Mouse (Mus musculus) brain, adult 2 months (tissue): ENCODE data around the gene Rfxap.

Experiments used
- DNase-seq: peaks from one replicate; pipeline ENCODE4 v3.0.0; 2011; ENCODE audit warnings: low read depth, low spot score

The Rfxap gene

DNA sequence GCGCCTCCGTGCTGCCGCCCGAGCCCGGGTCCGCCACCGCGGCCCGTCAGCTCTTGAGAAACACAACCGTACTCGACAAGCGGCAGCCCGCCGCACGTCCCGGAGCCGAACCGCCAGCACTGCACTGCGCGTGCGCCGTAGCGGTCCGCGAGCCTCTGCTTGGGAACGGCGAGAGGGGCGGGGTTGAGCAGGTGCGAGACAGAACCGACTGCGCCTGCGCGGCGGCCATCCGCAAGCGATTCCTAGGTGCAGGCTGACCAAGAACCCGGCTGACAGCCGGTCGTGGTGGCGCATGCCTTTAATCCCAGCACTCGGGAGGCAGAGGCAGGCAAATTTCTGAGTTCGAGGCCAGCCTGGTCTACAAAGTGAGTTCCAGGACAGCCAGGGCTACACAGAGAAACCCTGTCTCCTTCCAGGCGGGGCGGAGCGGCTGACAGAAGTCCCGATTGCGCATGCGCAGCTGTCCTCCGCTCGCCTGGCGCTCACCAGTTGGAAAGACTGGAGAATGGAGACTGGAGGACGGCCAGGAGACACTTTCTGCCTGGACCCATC lies at the start of gene Rfxap:
Gene Rfxap (minus strand): TSS at position 126 of the 552 bp plus-strand sequence.
- peak; percentile 99 for DNase-seq

DNA sequence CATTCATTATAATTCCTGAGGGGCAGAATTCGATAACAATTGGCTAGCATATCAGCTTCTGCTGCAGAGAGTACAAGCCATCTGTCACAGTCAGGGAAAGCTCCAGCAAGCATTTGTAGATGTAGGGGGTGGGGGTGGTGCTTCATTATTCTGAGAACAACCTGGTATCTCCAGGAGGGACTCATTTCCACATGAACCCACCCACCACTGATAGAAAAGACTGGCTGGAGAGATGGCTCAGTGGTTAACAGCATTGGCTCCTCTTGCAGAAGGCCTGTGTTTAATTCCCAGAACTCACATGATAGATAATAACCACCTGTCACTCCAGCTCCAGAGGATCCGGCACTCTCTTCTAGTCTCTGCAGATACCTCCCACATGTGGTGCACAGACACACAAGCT lies 27.8 kb upstream of the Rfxap start:
- DNase-seq: peak; percentile 82

- peak; percentile 29 for DNase-seq
These were observed 24.9 kb upstream of the Rfxap start for GRCm38 (mm10) chr3:54832491-54832890.

DNA sequence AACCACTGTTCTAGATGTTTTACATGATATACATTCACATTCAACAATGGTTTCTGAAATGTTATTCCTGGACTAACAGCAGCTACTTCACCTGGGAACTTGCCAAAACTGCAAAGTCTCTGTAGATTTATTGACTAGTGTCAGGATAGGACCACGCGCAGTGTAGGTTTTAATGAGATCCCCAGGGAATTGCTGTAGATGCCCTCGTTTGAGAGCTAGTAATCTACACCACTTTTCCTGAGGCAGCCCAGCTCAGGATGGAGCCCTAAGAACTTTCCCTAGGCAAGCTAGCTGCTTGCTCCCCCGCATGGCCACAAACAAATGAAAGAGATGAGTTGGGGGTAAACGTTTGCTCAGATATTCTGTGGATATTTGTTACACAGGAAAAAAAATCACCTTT lies 14.9 kb upstream of the Rfxap start:
- DNase-seq: no peak

DNA sequence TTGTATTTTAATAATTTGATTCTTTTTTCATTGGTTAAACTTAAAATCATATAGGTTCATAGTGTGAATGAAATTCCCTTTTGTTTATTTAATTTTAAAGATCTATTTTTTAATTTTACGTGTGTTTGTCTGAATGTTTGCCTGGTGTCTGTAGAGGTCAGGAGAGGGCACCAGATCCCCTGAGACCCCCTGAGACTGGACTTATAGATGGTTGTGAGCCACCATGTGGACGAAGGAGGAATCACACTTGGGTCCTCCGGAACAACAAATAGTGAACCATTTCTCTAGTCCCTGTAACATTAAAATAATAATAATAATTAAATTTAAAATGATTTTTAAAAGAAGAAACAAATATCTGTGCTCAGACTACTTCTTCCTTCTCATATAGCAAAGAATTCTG lies 7.7 kb upstream of the Rfxap start:
- peak; percentile 52 for DNase-seq

- no peak for DNase-seq
These were observed 7.0 kb upstream of the Rfxap start for GRCm38 (mm10) chr3:54814622-54815021.

GRCm38 (mm10) chr3:54813418-54813988 lies 5.9 kb upstream of the Rfxap start:
- DNase-seq: peak; percentile 72

- no peak for DNase-seq
These were observed 4.0 kb upstream of the Rfxap start for GRCm38 (mm10) chr3:54811616-54812015.

- DNase-seq: no peak
These were observed 1.5 kb upstream of the Rfxap start for GRCm38 (mm10) chr3:54809111-54809510.

DNA sequence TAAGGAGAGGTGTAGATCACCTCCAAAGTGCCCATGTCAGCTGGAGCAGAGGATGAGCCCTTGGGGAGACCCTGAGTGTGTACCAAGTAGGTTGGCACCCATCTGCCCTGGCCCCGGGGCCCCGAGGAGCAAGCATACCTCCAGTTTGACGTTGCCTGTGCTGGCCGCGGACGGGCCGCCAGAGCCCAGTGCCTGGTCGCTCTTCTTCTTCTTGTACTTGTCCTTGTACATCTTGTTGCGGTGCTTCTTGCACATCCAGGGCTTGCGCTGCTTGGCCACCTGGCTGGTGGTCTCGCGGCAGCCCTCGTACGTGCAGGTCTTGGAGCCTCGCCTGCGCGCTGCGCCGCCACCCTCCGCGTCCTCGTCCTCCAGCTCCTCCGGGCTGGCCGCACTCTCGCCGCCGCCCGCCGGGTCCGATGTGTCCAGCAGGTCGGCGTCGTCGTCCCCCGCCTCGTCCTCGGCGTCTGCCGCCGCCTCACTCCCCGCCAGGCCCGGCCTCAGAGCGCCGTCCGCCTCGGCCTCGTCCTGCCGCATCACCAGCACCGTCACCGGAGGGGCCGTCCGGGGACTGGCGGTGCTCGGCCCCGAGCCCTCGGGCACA lies 430 bp downstream of the Rfxap start:
- DNase-seq: no peak

- DNase-seq: no peak
These were observed 3.9 kb downstream of the Rfxap start for GRCm38 (mm10) chr3:54803713-54804112.

- DNase-seq: peak; percentile 80
These were observed 10.4 kb downstream of the Rfxap start for GRCm38 (mm10) chr3:54797211-54797610.

GRCm38 (mm10) chr3:54795806-54796205 lies 11.8 kb downstream of the Rfxap start:
- peak; percentile 35 for DNase-seq

- DNase-seq: no peak
These were observed 12.2 kb downstream of the Rfxap start for GRCm38 (mm10) chr3:54795379-54795778.

DNA sequence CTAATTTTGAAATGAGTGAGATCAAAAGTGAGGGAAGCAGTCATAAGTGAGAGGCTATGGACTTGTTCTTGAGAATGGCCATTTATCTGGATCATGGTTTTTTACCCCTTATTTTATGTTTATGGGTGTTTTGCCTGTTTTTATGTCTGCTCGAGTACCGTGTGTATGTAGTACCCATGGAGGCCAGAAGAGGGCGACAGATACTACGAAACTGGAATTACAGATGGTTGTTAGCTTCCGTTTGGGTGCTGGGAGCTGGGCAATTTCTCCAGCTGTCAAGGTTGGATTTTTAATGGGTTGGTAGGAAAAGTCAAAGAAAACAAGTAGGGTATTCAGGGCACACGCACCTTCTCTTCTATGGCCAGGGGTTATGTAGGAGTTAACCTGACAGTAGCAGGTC lies 13.8 kb downstream of the Rfxap start:
- DNase-seq: no peak

DNA sequence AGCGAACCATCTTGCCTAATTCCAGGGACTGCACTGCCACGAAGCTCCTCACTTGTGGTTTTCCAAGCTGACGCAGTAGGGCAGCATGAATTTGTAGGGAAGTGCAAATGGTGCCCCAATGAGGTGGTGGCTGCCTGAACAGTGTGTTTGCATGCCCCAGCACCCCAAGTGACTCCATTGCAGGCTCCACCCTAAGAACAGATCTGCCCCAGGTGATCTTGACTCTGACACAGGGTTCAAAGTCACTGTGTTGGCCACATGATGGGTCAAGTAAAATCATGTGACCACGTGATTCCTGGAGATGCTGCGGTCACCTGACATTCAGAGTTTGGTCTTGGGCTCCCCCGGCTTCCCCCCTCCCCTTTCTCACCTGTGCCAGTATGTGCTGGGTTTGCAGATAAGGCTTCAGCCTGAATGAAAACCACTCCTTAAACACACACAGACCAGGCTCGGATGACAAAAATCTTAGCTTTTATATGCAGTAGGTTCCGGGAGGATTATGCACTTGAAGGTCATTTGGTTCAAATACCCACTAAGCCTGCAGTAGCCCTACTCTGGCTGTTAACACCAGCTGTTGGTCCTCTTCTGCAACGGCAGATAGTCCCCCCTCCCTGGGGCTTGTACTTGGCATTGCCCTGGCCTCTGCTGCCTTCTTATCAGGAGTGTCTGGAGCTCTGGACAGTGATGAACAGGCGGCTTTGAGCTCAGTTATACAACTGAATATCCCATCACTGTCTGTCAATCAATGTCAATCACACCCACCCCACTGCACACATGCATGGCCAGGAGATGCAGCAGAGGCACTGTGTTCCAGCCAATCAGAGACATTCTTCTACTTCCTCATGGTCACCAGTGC lies 15.5 kb downstream of the Rfxap start:
- no peak for DNase-seq

DNA sequence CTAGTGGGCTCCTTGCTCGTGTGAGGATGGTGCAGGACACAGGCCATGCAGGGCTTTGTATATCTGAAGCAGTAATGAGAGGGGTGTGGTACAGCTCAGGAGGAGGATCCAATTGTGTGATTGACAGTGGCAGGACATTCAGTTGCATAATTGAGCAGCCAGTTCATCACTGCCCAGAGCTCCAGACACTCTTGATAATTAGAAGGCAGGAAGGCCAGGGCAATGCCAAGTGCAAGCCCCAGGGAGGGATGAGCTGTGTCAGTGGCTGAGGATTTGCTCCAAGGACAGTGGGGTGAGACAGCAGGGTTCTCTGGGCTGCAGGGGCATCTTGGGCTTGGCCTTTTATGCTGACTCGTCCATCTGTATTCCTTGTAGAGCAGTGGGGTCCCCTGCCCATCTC lies 17.0 kb downstream of the Rfxap start:
- DNase-seq: no peak

DNA sequence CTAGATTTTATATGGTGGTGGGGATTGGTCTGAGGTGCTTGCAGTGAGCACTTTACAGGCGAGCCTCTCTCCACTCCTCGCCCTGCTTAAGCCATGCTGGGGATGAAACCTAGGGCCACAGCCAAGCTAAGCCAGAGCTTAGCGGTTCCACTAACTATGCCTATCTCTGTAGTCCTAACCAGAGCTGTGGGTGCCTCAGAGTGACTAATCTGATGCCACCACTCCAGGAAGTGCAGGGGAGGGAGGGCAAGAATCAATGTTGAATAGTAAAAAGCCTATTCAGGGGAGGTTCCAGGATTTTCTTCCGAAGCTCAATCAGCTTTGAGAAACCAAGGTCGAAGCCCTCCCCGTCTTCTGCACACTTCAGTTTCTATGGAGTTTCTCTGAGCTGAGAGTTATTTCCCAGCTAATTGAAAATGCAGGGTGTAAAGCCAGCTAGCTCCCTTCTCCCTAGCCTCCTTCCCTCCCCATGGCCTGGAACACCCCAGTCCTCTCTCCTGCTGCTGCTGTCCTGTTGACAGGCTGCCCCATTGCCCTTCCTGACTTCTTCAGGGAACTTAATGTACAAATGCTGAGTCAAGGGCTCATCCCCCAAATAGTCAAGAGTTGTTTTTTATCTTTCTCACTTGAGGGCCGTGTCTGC lies 31.5 kb downstream of the Rfxap start:
- DNase-seq: peak; percentile 21

DNA sequence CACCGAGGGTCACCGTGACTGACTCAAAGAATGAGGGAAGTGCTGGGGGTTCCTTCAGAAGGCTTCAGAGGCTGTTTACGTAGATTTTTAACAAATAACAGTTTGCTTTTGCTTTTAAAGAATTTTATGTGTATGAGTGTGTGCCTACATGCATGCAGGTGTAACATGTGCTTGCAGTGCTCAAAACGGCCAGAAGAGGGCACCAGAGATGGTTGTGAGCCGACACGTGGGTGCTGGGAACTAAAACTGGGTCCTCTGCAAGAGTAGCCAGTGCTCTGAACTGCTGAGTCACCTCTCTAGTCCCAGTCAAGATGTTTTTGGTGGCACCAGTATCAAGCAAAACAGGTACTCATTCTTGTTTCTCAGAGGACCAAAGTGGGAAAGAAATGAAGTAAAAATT lies 34.0 kb downstream of the Rfxap start:
- DNase-seq: no peak

GRCm38 (mm10) chr3:54769349-54770275 lies 38.0 kb downstream of the Rfxap start:
- no peak for DNase-seq

- no peak for DNase-seq
These were observed 39.0 kb downstream of the Rfxap start for GRCm38 (mm10) chr3:54768592-54768991.
